In the genomic region with DNA sequence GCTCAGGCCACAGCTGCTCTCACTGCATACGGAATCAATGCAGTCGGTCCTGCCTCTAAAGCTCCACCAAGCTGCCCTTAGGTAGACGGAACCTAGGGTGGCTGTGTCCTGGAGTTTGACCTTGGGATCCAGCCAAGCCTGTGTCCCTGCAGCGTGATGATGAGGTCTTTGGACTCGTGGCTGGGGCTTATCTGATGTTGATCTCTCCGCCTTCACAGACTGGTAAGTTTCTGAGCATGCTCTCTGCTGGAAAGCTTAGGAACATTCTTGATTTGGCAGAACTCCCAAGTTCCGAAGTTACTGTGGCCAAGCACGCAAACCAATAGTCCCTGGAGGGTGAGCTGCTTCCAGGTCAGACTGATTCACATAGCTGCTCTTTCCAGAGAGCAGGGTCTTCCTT, we compare ENCODE assay signal across 8 mouse cellular contexts. TPM values are rescaled to one million over a fixed set of nuclear protein-coding genes. Genes with fewer than 3 reads are reported as not detected.
DNase-seq lines count a peak whose midpoint lies in the region; ATAC-seq lines count a peak whose summit lies in the region.

No protein-coding gene starts in this region.

- peak overlapping the region; percentile 79 for H3K27ac ChIP-seq in liver, embryonic 15.5 days (replicated peaks)

- no peak overlapping the region for H3K9ac ChIP-seq in liver, embryonic 15.5 days

- peak; percentile 60 for DNase-seq in MN1 (ENCODE audit: low spot score)
- DNase-seq in adrenal gland, postnatal 14 days = peak; percentile 93
- peak; percentile 73 to 77 for DNase-seq in heart, postnatal 14 days
- DNase-seq in yolk sac, embryonic 10.5 days (ENCODE audit: low spot score) = peak; percentile 80
- no peak for DNase-seq in cerebellum, adult 11-12 months
- no peak for DNase-seq in thymus, postnatal 0 days (ENCODE audit: low spot score)
- no peak for DNase-seq in spleen, adult 18-20 months

- intact Hi-C loops in heart, postnatal 14 days (cut with DNase I) = no loop called here

- H3K4me1 ChIP-seq in liver, embryonic 15.5 days (replicated peaks) = peaks cover 34% of the 10 kb centered on the region; the same call in 1 of the 2 replicates

- H3K27me3 ChIP-seq in liver, embryonic 15.5 days = no peaks in the 10 kb centered on the region

- 59% methylated on average over 8 of the region's 8 CpGs for WGBS in liver, embryonic 15.5 days (ENCODE audit: insufficient replicate concordance)

- H3K36me3 ChIP-seq in liver, embryonic 15.5 days (replicated peaks) = peaks cover 63% of the 10 kb centered on the region

- H3K9me3 ChIP-seq in liver, embryonic 15.5 days (replicated peaks) = peaks cover 7% of the 10 kb centered on the region; the same call in 1 of the 2 replicates

- ATAC-seq in liver, embryonic 15.5 days (ENCODE audit: insufficient read depth) = peak; percentile 84

- no peak overlapping the region for H3K4me2 ChIP-seq in liver, embryonic 15.5 days

- H3K4me3 ChIP-seq in liver, embryonic 15.5 days (replicated peaks) = no peak overlapping the region

RNA-seq across cellular contexts. Expression of gene Per2, which starts 13.1 kb away (rescaled TPM):
- 38.3 and 42.3 TPM in 2 replicates for total RNA-seq in adrenal gland, postnatal 14 days (2021)
- total RNA-seq in heart, postnatal 14 days (2021) = 10 to 100 TPM; 12.3 to 18.9 TPM
- polyA plus RNA-seq in liver, embryonic 15.5 days (2015; fragmentation: Nextera tagmentation; extraction: Ambion mirVana) = 2.3 and 3.3 TPM in 2 replicates
- 0.95 and 1.1 TPM in 2 replicates for polyA plus RNA-seq in thymus, postnatal 0 days (2015; fragmentation: Nextera tagmentation; extraction: Ambion mirVana)

RNA-seq across cellular contexts. Expression of gene Hes6, which starts 32.2 kb away (rescaled TPM):
- total RNA-seq in adrenal gland, postnatal 14 days (2021) = 182 and 223 TPM in 2 replicates
- total RNA-seq in heart, postnatal 14 days (2021) = 10 to 100 TPM; 16.8 to 20.1 TPM
- 21.1 and 24.1 TPM in 2 replicates for polyA plus RNA-seq in liver, embryonic 15.5 days (2015; fragmentation: Nextera tagmentation; extraction: Ambion mirVana)
- polyA plus RNA-seq in thymus, postnatal 0 days (2015; fragmentation: Nextera tagmentation; extraction: Ambion mirVana) = 216 and 236 TPM in 2 replicates

RNA-seq across cellular contexts. Expression of gene Ilkap, which starts 47.4 kb away (rescaled TPM):
- total RNA-seq in adrenal gland, postnatal 14 days (2021) = 99.4 and 110 TPM in 2 replicates
- total RNA-seq in heart, postnatal 14 days (2021) = 10 to 100 TPM; 45.4 to 46.7 TPM
- 67.7 and 69.9 TPM in 2 replicates for polyA plus RNA-seq in liver, embryonic 15.5 days (2015; fragmentation: Nextera tagmentation; extraction: Ambion mirVana)
- 129 and 133 TPM in 2 replicates for polyA plus RNA-seq in thymus, postnatal 0 days (2015; fragmentation: Nextera tagmentation; extraction: Ambion mirVana)

RNA-seq across cellular contexts. Expression of gene Traf3ip1, which starts 48.4 kb away (rescaled TPM):
- total RNA-seq in adrenal gland, postnatal 14 days (2021) = 12.3 and 12.6 TPM in 2 replicates
- 1 to 10 TPM; 4.6 to 5.9 TPM for total RNA-seq in heart, postnatal 14 days (2021)
- polyA plus RNA-seq in liver, embryonic 15.5 days (2015; fragmentation: Nextera tagmentation; extraction: Ambion mirVana) = 1.8 and 2.1 TPM in 2 replicates
- 4.6 and 5.1 TPM in 2 replicates for polyA plus RNA-seq in thymus, postnatal 0 days (2015; fragmentation: Nextera tagmentation; extraction: Ambion mirVana)

Comparison
In these comparisons a context has a peak if more than half of its experiments do, and no peak if none do; other contexts are left out.
1. DNase-seq: peak in MN1 (single experiment), adrenal gland, postnatal 14 days (single experiment), heart, postnatal 14 days (2 of 2) and yolk sac, embryonic 10.5 days (single experiment); none in cerebellum, adult 11-12 months (single experiment), thymus, postnatal 0 days (single experiment) and spleen, adult 18-20 months (0 of 2).